Mouse (Mus musculus): ENCODE data around the gene Atl1. TPM values are rescaled to one million over a fixed set of nuclear protein-coding genes. Genes with fewer than 3 reads are reported as not detected.

The Atl1 gene
- 0.91 and 1.5 TPM in 2 replicates for polyA plus RNA-seq (2015; fragmentation: Nextera tagmentation; extraction: Ambion mirVana)

DNA sequence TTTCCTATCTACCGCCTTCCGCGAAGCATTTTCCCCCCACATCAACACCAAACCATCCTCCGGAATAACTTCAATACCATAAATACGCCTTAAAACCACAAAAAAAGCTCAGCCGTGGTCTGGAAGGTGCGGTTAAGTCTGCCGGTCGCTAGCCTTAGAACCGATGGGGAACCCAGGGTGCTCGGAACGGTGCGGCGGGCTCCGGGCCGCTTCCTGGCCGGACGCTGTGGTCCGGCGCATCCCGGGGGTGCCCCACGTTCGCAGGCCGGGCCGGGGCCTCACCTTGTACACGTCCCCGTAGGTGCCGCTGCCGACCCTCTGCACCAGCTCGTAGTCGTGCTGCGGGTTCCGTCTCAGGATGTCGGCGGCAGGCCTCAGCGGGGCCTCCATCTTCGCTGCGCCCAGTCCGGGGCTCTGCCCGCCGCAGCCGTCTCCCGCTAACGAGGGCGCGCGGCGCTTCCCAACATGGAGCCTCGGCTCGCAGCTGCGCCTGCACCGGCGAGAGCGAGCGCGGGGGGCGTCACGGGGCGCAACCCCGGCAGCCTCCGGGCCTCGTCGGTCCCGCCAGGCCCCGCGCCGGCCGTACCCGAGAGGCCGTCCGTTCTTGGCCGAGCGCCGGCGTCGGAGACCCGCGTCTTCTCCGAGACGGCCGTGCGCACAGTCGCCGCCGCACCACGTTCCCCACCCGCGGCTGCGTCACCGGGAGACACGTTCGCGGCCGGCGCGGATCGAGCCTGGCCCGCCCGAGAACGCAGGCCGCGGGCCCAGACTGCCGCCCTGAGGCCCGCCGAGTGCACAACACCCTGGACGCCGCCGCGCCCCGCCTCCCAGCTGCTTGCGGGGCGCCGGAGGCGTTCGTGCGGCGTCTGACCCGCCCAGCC is at the start of gene Atl1, which contains the start of gene Map4k5:
Gene Atl1, plus strand, starts transcription at position 244 of the 881 bp plus-strand sequence.
Gene Map4k5, minus strand, starts transcription at position 830 of the 881 bp plus-strand sequence.
- peak within 1 kb of the TSS; percentile 98 for H3K9ac ChIP-seq
- no peaks in the 10 kb centered on the region for H3K9me3 ChIP-seq (replicated peaks)
- peak within 1 kb of the TSS; percentile 84 for H3K4me2 ChIP-seq
- no peaks in the 10 kb centered on the region for H3K27me3 ChIP-seq
- H3K4me3 ChIP-seq (replicated peaks), result peak within 1 kb of the TSS; percentile 96
- peaks cover 41% of the 10 kb centered on the region for H3K4me1 ChIP-seq (replicated peaks)
- peaks cover 21% of the 10 kb centered on the region for H3K36me3 ChIP-seq (replicated peaks)
- ATAC-seq (ENCODE audit: insufficient read depth), result peak; percentile 97
- peak within 1 kb of the TSS; percentile 96 for H3K27ac ChIP-seq (replicated peaks)
- under 1% methylated on average over 118 of the region's 118 CpGs for WGBS (ENCODE audit: insufficient replicate concordance)

DNA sequence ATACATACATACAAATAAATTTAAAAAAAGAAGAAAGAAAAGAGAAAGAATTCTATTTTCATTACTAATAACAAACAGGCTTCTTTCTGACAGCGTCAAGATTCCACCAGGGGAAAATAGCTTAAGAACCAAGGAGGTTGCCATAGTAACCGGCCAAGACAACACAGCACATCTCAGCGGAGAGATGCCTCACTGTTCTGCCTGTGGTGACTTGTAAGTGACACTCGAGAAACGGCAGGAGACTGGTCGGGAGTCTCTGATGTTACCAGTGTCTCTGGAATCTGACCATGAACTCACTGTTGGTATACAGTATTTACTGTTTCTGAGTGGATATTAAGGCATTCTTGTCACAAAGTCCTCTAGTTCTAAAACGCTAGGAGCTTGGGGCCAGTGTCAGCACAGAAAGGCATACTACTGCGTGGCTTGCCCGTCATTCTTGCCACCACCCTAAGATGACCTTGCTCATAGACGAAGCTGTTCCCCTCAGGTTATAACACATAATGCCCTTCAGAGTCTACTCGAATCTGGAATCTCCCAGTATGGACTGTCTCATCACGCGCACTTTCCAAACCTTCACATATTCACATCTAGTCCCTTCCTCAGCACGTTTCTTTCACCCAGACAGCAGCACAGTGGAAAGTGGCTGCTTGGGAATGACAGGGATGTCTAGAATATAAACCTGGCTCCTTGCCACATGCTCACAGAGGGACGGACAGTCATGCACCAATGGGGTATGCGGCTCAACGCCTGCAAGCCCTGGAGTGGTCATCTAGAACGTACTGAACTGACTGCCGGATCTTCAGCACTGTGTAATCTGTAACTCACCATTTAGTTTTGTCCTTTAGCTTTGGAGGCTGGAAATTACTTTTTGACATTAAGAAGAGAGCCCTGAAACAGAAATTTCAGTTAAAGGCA is 48.6 kb upstream of the Atl1 start:
- no peaks in the 10 kb centered on the region for H3K27me3 ChIP-seq
- H3K9me3 ChIP-seq (replicated peaks), result no peaks in the 10 kb centered on the region
- H3K4me1 ChIP-seq (replicated peaks), result peaks cover 11% of the 10 kb centered on the region
- H3K27ac ChIP-seq (replicated peaks), result no peak overlapping the region
- WGBS (ENCODE audit: insufficient replicate concordance), result 88% methylated on average over 19 of the region's 19 CpGs
- H3K4me3 ChIP-seq (replicated peaks), result no peak overlapping the region
- no peak overlapping the region for H3K9ac ChIP-seq
- no peak for ATAC-seq (ENCODE audit: insufficient read depth)
- no peak overlapping the region for H3K4me2 ChIP-seq
- peaks cover 91% of the 10 kb centered on the region for H3K36me3 ChIP-seq (replicated peaks)

DNA sequence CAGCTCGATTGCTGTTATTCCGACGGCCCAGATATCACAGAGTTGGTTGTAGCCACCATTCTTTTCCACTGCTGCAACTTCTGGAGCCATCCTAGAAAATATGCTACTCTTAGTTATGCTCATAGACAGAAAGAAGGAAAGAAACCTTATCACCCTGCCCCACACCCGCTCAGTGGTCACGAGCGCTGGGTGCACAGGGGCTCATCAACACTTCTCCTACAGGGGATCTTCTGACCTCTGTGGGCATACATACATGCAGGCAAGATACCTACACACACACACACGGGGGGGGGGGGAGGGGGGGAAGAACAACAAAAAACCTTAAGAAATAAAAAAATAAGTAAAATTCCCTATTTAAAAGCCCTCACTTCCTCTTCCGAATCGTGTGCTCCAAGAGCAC is 46.7 kb upstream of the Atl1 start:
- Histone ChIP-seq H3K27ac (replicated peaks) (0 out of 2 replicates have a peak overlapping the region, but pooled peaks have one; percentile 29), H3K4me3 (replicated peaks) (no peak overlapping the region), H3K27me3 (no peaks in the 10 kb centered on the region), H3K9ac (no peak overlapping the region), H3K36me3 (replicated peaks) (peaks cover 85% of the 10 kb centered on the region), H3K4me2 (no peak overlapping the region), H3K9me3 (replicated peaks) (no peaks in the 10 kb centered on the region), H3K4me1 (replicated peaks) (peaks cover 11% of the 10 kb centered on the region)
- WGBS (ENCODE audit: insufficient replicate concordance), result 62% methylated on average over 9 of the region's 9 CpGs
- ATAC-seq (ENCODE audit: insufficient read depth), result no peak

DNA sequence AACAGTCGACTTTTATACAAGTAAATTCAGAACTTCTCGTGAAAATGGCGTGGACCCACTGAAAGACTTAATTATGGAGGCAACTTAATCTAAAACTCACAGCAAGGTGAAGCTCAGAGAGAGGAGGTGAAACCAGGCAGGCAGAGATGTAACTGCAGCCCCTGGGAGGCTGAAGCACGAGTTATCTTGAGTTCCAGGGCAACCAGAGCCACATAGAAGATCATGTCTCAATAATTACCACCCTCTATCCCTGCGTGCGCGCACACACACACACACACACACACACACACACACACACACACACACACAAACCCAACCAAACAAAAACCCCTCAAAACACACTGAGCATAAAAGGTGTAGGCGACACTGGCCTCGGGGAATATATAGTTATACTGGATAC is 45.9 kb upstream of the Atl1 start:
- 0 out of 2 replicates have a peak overlapping the region, but pooled peaks have one; percentile 29 for H3K27ac ChIP-seq (replicated peaks)
- no peak overlapping the region for H3K9ac ChIP-seq
- no peak overlapping the region for H3K4me3 ChIP-seq (replicated peaks)
- H3K4me1 ChIP-seq (replicated peaks), result peaks cover 11% of the 10 kb centered on the region
- H3K9me3 ChIP-seq (replicated peaks), result no peaks in the 10 kb centered on the region
- H3K36me3 ChIP-seq (replicated peaks), result peaks cover 87% of the 10 kb centered on the region
- WGBS (ENCODE audit: insufficient replicate concordance), result 72% methylated on average over 9 of the region's 9 CpGs
- no peak for ATAC-seq (ENCODE audit: insufficient read depth)
- no peak overlapping the region for H3K4me2 ChIP-seq
- H3K27me3 ChIP-seq, result no peaks in the 10 kb centered on the region

DNA sequence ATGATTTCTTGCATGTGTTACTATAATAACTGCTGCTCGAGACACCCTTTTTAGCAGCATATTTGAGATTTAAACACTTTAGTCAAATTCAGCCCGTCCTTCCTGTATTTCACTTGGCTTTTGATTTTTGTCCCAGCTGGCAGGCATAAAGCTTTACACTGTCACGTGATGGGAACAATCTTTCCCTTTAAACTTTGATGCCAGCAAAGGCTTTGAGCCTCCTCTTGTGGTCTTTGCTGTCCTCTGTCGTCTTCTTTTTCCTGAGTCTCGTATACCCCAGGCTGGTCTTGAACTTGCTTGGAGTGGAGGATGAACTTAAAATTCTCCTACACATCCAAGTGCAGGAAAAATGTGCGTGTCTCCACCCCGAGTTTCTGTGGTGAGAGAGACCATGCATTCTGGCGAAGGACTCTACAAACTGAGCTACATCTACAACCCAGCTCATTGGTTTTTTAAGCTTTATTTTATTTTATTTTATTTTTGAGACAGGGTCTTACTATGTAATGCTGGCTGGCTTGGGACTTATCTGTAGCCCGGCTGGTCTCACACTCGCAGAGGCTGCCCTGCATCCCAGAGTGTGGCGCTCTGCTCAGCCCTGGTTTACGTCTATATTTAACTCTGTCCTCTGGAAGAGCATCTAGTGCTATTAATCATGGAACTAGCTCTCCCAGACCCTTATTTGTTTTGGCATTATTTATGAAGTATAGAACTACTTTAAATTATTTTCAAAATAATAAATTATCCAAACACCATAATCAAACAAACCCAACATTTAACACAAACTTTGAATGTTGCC is 44.1 kb upstream of the Atl1 start:
- Histone ChIP-seq H3K9ac (no peak overlapping the region), H3K36me3 (replicated peaks) (peaks cover 91% of the 10 kb centered on the region), H3K4me3 (replicated peaks) (no peak overlapping the region), H3K27ac (replicated peaks) (no peak overlapping the region), H3K4me2 (no peak overlapping the region), H3K27me3 (no peaks in the 10 kb centered on the region), H3K4me1 (replicated peaks) (peaks cover 13% of the 10 kb centered on the region), H3K9me3 (replicated peaks) (no peaks in the 10 kb centered on the region)
- 86% methylated on average over 12 of the region's 12 CpGs for WGBS (ENCODE audit: insufficient replicate concordance)
- no peak for ATAC-seq (ENCODE audit: insufficient read depth)

DNA sequence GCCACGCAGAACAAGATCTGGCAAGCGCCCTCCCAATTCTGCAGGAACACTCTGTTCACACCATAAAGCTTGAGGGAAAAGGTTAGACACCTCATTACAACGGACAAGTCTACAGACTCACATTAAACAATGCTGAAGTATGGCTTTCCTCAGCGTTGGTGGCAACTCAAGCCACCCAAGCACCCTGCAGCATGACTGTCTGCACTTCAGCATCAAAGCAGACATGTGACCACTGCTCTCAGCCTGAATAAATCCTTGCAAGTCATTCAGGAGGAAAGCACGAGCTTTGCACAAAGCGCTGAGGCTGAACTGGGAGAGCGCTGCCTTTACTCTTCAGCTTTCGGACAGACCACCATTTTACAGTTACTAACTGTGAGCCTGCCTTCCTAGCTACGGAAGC is 40.1 kb upstream of the Atl1 start:
- H3K36me3 ChIP-seq (replicated peaks), result peaks cover 73% of the 10 kb centered on the region
- no peak overlapping the region for H3K27ac ChIP-seq (replicated peaks)
- ATAC-seq (ENCODE audit: insufficient read depth), result no peak
- H3K4me3 ChIP-seq (replicated peaks), result no peak overlapping the region
- no peaks in the 10 kb centered on the region for H3K9me3 ChIP-seq (replicated peaks)
- no peak overlapping the region for H3K9ac ChIP-seq
- H3K4me1 ChIP-seq (replicated peaks), result peaks cover 13% of the 10 kb centered on the region
- no peak overlapping the region for H3K4me2 ChIP-seq
- H3K27me3 ChIP-seq, result no peaks in the 10 kb centered on the region
- 90% methylated on average over 9 of the region's 9 CpGs for WGBS (ENCODE audit: insufficient replicate concordance)

DNA sequence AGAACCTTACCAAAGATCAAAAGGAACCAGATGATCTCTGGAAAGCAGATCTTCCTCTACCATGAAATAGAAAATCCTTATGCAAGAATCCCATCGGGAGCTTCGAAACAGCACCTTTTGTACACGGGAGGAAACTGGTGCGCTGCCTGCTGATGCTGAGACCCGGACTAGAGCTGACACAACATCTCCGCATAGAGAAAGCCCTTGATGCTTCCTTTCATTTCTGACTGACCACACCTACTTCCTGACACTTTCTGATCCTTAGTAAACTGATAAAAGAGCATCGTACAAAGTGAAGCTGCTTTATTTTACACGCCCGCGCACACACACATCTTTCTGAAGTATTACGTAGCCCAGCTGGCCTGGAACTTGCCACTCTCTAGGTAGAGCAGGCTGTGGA is 39.0 kb upstream of the Atl1 start:
- Histone ChIP-seq H3K27me3 (no peaks in the 10 kb centered on the region), H3K36me3 (replicated peaks) (peaks cover 62% of the 10 kb centered on the region), H3K4me3 (replicated peaks) (no peak overlapping the region), H3K27ac (replicated peaks) (no peak overlapping the region), H3K4me2 (no peak overlapping the region), H3K4me1 (replicated peaks) (peaks cover 24% of the 10 kb centered on the region), H3K9me3 (replicated peaks) (no peaks in the 10 kb centered on the region), H3K9ac (no peak overlapping the region)
- WGBS (ENCODE audit: insufficient replicate concordance), result 62% methylated on average over 11 of the region's 11 CpGs
- no peak for ATAC-seq (ENCODE audit: insufficient read depth)

DNA sequence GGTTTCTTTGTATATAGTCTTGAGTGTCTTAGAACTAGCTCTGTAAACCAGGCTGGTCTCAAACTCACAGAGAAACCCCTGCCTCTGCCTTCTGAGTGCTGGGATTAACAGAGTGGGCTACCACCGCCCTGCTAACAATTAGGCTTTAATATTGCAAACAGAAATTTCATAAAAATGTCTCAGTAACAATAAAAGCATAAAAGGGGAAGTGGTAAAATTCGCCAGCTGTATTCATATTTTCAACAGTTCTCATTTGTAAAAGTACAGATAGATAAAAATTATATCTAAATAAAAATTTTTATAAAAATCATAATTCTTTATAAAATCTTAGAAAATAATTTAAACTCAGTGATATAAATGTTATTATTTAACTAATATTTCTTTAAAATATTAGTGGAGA is 38.5 kb upstream of the Atl1 start:
- 64% methylated on average over 2 of the region's 2 CpGs for WGBS (ENCODE audit: insufficient replicate concordance)
- H3K4me1 ChIP-seq (replicated peaks), result peaks cover 30% of the 10 kb centered on the region
- no peak for ATAC-seq (ENCODE audit: insufficient read depth)
- peaks cover 58% of the 10 kb centered on the region for H3K36me3 ChIP-seq (replicated peaks)
- no peaks in the 10 kb centered on the region for H3K27me3 ChIP-seq
- no peak overlapping the region for H3K4me2 ChIP-seq
- no peak overlapping the region for H3K4me3 ChIP-seq (replicated peaks)
- H3K9ac ChIP-seq, result no peak overlapping the region
- H3K27ac ChIP-seq (replicated peaks), result no peak overlapping the region
- no peaks in the 10 kb centered on the region for H3K9me3 ChIP-seq (replicated peaks)

DNA sequence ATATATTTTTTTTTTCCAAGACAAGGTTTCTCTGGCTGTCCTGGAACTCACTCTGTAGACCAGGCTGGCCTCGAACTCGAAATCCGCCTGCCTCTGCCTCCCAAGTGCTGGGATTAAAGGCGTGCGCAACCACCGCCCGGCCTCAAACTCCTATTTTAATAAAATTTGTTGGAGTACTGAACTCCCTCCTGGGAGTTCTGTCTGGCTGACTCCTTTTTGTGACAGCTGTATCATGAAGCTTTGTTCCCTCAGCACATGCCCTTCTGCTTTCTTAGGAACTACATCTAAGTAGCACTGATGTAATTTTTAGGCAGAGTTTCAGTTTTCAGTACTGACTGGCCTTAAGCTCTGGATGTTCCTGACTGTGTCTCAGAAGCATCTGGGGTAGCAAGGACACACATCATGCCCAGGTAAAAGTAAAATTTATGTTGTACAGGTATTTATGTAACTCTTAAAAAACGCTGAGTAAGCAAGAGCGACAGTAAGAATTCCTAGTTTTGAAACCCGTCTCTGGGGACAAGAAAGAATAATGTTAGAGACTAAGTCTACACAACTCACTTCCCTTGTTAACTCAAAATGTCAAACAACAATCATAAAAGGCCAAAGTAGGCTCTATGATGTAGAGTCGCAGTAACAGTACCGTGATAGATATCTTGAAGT is 36.6 kb upstream of the Atl1 start:
- 92% methylated on average over 12 of the region's 12 CpGs for WGBS (ENCODE audit: insufficient replicate concordance)

DNA sequence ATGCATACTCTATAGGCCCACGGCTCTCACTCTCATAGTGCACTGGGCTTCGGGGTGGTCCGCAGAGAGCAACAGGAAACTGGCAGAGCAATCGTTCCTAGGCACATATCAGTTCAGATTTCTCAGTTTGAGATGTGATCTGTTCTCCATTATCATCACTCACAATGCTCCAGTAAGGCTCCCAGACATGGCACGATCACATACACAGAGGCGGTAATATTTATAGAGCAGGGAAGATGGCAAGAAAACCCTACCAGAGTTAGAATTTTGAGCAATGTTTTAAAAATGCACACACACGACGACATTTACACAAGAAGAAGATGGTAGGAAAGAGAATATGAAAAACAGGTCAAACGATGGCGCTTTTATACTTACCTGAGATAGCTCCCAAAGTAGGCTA is 36.0 kb upstream of the Atl1 start:
- ATAC-seq (ENCODE audit: insufficient read depth), result no peak
- Histone ChIP-seq H3K9me3 (replicated peaks) (no peaks in the 10 kb centered on the region), H3K36me3 (replicated peaks) (peaks cover 41% of the 10 kb centered on the region), H3K4me3 (replicated peaks) (no peak overlapping the region), H3K27ac (replicated peaks) (no peak overlapping the region; the same call in 1 of the 2 replicates), H3K4me1 (replicated peaks) (peaks cover 39% of the 10 kb centered on the region), H3K4me2 (no peak overlapping the region), H3K27me3 (no peaks in the 10 kb centered on the region), H3K9ac (no peak overlapping the region)
- 87% methylated on average over 10 of the region's 10 CpGs for WGBS (ENCODE audit: insufficient replicate concordance)

More for the DNA sequence above, 36.6 kb upstream of the Atl1 start:
- Histone ChIP-seq H3K4me3 (replicated peaks) (no peak overlapping the region), H3K9me3 (replicated peaks) (no peaks in the 10 kb centered on the region), H3K27ac (replicated peaks) (no peak overlapping the region; the same call in 1 of the 2 replicates), H3K4me1 (replicated peaks) (peaks cover 39% of the 10 kb centered on the region), H3K4me2 (no peak overlapping the region), H3K36me3 (replicated peaks) (peaks cover 46% of the 10 kb centered on the region), H3K9ac (no peak overlapping the region), H3K27me3 (no peaks in the 10 kb centered on the region)
- ATAC-seq (ENCODE audit: insufficient read depth), result no peak
